Mouse (Mus musculus) fat pad, adult 2 months (tissue): Measurements from ENCODE around the gene Dnah10.
"Not testable (repeated sequence)": the region's sequence is repeated elsewhere in the genome, so short reads cannot be mapped to it uniquely, and the experiment has no call there.

Experiments used
- DNase-seq: peaks from one replicate; pipeline ENCODE4 v3.0.0-alpha.2; 2011; ENCODE audit warnings: low read depth, low spot score; ENCODE audit errors: extremely low read depth

Gene Dnah10

GRCm38 (mm10) chr5:124724997-124725396, at the start of gene Dnah10:
TSS of gene Dnah10 (plus strand) at chr5:124725085.
- no peak for DNase-seq

- no peak for DNase-seq
Measured at GRCm38 (mm10) chr5:124713741-124714140, 11.1 kb upstream of the Dnah10 start.

DNA sequence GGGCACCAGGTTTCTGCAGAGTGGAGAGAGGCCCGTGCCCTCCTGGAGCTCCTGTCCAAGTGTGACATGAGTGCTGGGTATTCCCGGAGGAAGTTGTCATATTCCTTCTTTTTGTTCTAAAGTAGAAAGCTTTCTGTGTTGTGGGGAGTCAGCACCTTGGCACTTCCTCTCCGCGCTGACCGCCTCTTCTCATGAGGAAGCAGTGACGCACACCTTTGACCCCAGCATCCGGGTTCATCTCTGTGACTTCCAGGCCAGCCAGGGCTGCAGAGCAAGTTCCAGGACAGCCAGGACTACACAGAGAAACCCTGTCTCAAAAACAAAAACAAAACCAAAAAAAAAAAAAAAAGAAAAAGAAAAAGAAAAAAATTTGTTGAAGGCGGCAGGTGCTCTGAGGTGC, 9.8 kb upstream of the Dnah10 start:
- DNase-seq, result no peak

- DNase-seq, result no peak
Measured at GRCm38 (mm10) chr5:124717969-124718368, 6.9 kb upstream of the Dnah10 start.

DNA sequence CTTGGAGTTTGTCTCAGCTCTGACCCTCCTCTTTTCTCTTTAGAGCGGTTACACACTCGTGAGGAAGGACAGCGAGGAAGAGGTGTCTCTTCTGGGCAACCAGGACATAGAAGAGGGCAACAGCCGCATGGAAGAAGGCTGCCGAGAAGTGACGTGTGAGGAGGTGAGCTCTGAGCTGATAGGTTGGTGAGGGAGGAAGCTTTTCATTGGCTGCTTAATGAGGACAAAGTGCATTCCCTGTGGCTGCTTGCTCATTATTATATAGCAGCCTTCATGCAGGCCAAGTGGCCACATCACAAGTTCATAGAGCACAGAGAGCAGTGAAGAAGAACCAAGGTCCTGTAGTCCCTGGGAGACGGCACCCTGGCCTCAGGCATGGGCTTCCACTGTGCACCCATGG, 6.5 kb upstream of the Dnah10 start:
- no peak for DNase-seq

DNA sequence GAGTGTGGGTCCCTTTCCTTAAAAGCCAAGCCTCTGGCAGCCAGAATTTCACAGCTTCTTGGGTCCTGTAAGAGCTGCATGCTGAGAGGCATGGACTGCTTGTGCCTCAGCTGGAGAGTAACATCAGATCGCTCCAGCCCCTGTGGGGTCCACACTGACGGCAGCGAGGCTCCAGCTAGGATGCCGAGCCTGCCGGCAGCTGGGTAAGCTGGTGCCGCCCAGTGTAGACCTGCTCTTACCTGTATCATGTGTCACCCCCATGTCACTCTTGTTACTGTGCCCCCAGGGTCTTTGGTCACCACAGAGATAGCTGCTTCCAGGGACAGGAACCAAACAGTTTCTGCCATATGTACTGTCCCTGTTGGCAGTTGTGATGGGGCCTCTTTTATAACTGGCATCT, 1.8 kb upstream of the Dnah10 start:
- no peak for DNase-seq

DNA sequence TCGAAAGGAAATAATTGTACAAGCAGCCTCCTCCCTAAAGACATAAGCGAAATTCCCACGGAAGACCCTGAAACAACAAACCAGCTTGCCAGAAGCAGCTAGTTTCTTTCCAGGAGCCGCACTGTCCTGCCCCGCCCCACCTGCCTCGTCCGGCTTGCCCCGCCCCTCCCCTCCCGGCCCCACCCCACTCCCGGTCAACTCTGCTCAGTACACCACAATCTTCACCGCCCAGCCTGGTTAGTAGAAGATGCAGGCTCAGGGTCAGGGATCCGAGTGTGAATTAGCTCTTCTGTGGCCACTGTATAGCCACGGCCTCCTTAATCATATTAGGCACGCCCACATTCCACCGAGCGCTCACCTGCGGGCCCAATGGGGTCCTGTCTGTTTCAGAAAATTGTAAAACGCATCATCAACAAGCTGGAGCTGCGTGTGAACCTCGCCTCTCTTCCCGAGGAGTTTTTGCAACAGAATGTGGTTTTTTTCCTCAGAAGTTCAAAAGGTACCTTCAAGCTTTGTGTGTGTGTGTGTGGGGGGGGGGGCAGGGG, 4.8 kb downstream of the Dnah10 start:
- no peak for DNase-seq

DNA sequence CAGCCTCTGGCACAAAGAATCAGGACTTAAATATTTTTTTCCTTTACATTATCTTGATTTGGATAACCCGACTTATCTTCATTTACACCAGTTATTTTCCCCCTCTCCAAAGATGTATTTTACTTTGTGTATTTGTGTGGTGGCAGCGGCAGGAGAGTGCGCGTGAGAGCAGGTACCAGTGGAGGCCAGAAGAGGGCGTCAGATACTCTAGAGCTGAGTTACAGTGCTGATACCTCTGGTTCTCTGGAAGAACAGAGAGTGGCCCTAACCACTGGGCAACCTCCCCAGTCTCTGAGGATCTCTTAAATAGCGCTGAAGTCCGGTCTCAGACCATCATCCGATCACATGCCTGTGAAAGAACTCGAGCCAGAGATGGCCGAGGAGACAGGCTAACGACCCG, 9.1 kb downstream of the Dnah10 start:
- DNase-seq, result no peak

DNA sequence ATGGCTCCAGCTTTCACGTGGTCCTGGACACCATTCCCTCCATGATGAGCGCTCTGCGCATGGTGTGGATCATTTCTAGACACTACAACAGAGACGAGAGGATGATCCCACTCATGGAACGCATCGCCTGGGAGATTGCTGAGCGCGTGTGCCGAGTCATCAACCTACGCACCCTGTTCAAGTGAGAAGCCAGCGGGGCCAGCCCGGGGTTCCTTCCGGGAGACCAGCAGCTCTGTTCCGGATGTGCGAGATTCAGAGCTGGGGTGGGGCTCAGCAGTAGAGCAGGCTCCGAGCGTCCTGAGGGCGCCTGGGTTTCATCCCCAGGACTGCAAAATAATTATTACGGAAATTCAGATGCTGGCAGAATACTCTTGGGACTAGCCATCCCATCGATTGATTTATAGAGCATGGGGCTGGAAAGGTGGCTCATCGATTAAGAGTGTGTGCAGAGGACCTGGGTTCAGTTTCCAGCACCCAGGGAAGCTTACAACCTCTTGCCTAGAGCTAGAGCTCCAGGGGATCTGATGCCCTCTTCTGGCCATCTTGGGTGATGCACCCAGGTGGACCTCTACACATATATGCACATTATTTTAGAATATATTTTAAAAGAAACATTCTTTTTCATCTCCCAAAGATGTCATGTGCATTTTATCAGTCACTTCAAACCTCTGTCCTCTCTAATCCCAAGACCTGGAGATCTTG, 17.2 kb downstream of the Dnah10 start:
- no peak for DNase-seq

DNA sequence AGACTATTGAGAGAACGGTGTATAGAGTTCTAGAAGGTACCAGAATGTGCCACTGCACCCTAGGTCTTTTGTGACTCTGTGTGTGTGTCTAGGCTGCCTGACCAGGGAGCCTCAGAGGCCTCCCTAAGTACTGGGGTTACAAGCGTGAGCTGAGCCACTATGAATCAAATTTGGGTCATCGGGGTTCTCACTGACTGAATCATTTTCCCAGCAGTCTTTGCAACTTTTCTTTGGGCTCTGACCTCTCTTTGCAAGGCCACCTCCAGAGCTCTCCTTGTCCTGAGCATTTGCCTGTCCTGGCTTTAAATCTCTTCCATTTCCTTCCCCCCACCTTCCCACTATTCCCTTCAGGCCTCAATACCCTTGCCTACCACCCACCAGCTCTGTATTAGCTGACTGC, 19.0 kb downstream of the Dnah10 start:
- DNase-seq, result no peak

- DNase-seq, result no peak
Measured at GRCm38 (mm10) chr5:124746220-124746619, 21.3 kb downstream of the Dnah10 start.

- no peak for DNase-seq
Measured at GRCm38 (mm10) chr5:124748296-124748695, 23.4 kb downstream of the Dnah10 start.

DNA sequence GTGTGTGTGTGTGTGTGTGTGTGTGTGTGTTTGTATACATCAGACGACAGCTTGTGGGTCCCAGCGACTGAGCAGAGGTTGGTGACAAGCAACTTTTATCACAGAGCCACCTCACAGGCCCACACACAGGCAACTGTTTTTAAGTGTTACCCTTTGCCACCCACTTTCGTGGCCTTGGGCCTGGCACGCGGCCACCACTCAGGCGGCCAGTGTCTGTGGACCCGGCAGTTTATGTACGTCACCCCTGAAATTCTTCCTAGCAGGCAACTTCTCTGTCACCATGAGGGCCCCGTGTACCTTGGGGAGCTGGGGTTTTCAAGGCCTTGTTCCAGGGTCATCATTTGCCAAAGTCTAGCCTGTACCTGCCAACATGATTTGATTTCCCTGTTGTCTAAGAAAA, 26.8 kb downstream of the Dnah10 start:
- DNase-seq, result no peak

DNA sequence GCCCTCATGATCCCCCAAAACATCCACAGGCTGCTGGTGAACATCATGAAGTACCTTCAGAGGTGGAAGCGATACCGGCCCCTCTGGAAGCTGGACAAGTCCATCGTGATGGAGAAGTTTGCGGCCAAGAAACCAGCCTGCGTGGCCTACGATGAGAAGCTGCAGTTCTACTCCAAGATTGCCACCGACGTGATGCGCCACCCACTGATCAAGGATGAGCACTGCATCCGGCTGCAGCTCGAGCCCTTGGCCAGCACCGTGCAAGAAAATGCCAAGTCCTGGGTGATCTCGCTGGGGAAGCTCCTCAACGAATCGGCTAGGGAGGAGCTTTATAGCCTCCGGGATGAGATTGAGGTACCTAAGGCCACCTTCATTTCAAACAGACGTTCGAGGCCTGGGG, 36.1 kb downstream of the Dnah10 start:
- DNase-seq, result no peak

DNA sequence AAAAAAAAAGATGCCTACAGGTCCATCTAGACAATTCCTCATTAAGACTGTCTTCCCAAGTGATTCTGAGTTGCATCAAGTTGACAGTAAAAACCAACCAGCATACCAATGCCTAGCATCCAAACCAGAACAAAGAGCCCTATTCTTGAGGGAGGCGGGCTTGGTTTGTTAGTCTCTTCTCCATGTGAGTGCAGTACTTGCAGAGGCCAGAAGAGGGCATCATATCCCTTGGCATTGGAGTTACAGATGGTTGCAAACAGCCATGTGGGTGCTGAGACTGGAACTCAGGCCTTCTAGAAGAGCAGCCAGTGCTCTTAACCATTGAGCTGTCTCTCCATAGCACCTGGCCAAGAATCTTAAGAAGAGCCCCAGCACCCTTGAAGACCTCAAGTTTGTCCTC, 36.9 kb downstream of the Dnah10 start:
- no peak for DNase-seq

GRCm38 (mm10) chr5:124774552-124774951, 49.7 kb downstream of the Dnah10 start:
- DNase-seq, result no peak

DNA sequence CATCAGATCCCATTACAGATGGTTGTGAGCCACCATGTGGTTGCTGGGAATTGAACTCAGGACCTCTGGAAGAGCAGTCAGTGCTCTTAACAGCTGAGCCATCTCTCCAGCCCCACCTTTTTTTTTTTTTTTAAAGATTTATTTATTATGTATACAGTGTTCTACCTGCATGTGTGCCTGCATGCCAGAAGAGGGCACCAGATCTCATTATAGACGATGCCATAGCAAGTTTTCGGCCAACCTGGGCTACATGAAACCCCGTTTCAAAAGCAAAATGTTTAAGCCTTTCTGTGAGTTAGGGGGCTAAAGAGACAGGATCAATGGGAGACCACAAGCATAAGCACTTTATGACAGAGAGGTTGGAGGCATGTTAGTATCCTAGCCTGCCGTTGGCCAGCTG, 51.4 kb downstream of the Dnah10 start:
- not testable (repeated sequence) for DNase-seq

DNA sequence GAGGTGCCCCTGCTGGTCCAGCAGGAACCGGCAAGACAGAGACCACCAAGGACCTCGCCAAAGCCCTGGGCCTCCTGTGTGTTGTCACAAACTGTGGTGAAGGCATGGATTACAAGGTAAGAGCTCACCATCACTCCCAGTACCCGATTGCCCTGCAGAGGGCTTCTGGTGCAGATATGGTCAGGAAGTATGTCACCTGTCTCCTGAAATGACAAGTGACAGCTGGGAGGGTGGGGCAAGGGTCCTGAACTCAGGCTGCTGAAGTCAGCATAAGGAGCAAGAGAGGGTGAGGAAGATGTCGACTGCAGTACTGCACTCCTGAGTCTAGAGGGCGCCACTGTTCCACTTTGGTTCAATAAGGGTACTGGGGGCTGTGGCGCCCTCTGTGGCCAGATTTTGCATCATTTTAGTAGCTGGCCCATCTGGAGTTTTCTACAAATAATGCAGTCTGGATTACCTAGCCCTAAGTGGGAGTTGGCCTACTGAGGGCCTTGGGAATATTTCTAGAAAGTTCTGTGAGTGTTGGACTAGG, 52.4 kb downstream of the Dnah10 start:
- DNase-seq, result no peak

DNA sequence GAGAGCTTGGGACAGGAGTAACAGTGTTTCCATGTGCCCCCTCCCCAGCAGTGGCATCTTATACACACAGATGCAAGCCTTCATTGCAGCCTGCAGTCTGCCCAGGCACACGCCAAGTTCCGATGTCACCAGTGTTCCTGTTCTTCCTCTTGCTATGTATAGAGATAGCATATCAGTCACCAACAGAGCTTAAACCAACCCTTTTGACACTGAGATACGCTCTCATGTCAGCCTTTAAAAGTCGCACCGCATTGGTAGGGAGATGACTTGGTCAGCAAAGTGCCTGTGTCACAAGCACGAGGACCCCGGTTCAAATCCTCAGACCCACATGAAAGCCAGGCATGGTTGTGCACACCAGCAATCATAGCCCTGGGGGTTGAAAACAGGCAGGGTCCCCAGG, 55.0 kb downstream of the Dnah10 start:
- DNase-seq, result no peak

GRCm38 (mm10) chr5:124781696-124782095, 56.8 kb downstream of the Dnah10 start:
- no peak for DNase-seq

GRCm38 (mm10) chr5:124785650-124786049, 60.8 kb downstream of the Dnah10 start:
- no peak for DNase-seq

DNA sequence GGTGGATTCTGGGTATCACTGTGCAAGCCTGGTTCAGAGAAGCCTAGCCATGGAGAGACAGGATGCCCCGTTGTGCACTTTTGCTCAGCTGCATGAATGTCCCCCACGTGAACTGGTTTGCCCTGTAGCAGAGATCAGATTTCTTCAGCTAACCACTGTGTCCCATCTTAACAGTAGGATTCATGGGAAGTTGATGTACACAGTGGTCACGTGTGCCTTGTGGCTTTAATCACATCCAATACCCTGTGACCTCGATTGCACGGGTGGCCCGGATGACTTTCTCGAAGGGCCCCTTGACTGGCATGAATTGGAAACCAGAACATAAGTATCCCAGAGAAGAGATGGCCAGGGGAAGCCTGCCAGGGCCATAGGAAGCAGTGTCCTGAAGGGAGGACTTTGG, 67.2 kb downstream of the Dnah10 start:
- no peak for DNase-seq
